Mouse (Mus musculus): ENCODE results near the gene Hoxb9.

The Hoxb9 gene

GRCm38 (mm10) chr11:96267021-96267920, 4.0 kb upstream of the Hoxb9 start:
- no peak for DNase-seq

GRCm38 (mm10) chr11:96268031-96268745, 3.1 kb upstream of the Hoxb9 start:
- no peak for DNase-seq

GRCm38 (mm10) chr11:96269869-96270268, 1.4 kb upstream of the Hoxb9 start:
- DNase-seq = no peak

- DNase-seq = no peak
These were observed 319 bp downstream of the Hoxb9 start for GRCm38 (mm10) chr11:96271541-96272011.

GRCm38 (mm10) chr11:96272024-96272921, 1.0 kb downstream of the Hoxb9 start:
- no peak for DNase-seq

- no peak for DNase-seq
These were observed 3.2 kb downstream of the Hoxb9 start for GRCm38 (mm10) chr11:96274428-96274827.

- DNase-seq = no peak
These were observed 4.6 kb downstream of the Hoxb9 start for GRCm38 (mm10) chr11:96275896-96276295.

- no peak for DNase-seq
These were observed 6.1 kb downstream of the Hoxb9 start for GRCm38 (mm10) chr11:96277151-96278044.

GRCm38 (mm10) chr11:96278324-96278723, 7.1 kb downstream of the Hoxb9 start:
- DNase-seq = no peak

GRCm38 (mm10) chr11:96278773-96279172, 7.5 kb downstream of the Hoxb9 start:
- peak; percentile 78 to 83 for DNase-seq

- DNase-seq = no peak
These were observed 8.4 kb downstream of the Hoxb9 start for GRCm38 (mm10) chr11:96279421-96280233.

- DNase-seq = no peak
These were observed 9.4 kb downstream of the Hoxb9 start for GRCm38 (mm10) chr11:96280399-96281378.

- DNase-seq = no peak
These were observed 10.1 kb downstream of the Hoxb9 start for GRCm38 (mm10) chr11:96281396-96281795.

- DNase-seq = no peak
These were observed 10.8 kb downstream of the Hoxb9 start, which contains the start of gene Hoxb8 for GRCm38 (mm10) chr11:96281855-96282570. TSS of gene Hoxb8 (plus strand) at chr11:96281905.

GRCm38 (mm10) chr11:96282795-96283430, 11.7 kb downstream of the Hoxb9 start:
- DNase-seq = no peak

- DNase-seq = peak in 1 of 2 experiments; percentile 35
These were observed 12.9 kb downstream of the Hoxb9 start for GRCm38 (mm10) chr11:96284041-96284749.

Measured in lung, adult 18-20 months (tissue).